Mouse (Mus musculus) ES-Bruce4 (cell line): ENCODE results near the gene H2-DMa.

Experiments used
- CTCF ChIP-seq: IDR thresholded peaks from one replicate; pipeline ENCODE4 v1.8.1; 2011; ENCODE audit warnings: low read depth, low read length
- POLR2A ChIP-seq: IDR thresholded peaks from one replicate; pipeline ENCODE4 v1.8.1; 2011; ENCODE audit warnings: low read length; ENCODE audit not compliant: insufficient read depth

DNA sequence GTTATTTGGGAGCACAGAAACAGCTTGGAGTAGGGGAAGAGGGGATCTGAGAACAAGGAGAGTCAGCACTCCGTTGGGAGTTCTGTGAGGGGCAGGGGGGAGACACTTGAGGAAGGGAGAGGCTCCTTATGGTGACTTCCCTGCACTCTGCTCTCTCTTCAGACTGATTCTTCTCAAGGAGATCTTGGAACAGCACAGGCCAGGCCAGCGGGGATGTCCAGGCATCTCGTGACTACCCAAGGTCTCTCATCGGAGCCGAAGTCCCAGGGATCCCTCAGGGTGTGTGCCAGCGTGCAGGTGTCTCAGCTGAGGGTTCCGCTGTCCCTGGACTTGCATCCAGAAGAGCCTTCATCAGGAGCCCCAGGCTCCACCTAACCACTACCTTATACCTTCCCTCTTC, 19.3 kb downstream of the H2-DMa start:
- TF ChIP-seq POLR2A (no peak), CTCF (no peak)
